Mouse (Mus musculus) colon, adult 2 months (tissue): Measurements from ENCODE around the gene Pwp2. TPM values are rescaled to one million over a fixed set of nuclear protein-coding genes. Genes with fewer than 3 reads are reported as not detected.

Experiments
- polyA plus RNA-seq: library from polyadenylated mRNA; depleted of rRNA; stranded (reverse); fragments of >200 nt; gene quantifications from 2 replicates; pipeline ENCODE4 v1.2.3, GENCODE M21; 2012; rRNA removed

The Pwp2 gene
- 5.8 and 6.0 TPM in 2 replicates for polyA plus RNA-seq

GRCm38 (mm10) chr10:78184531-78185380 is at the start of gene Pwp2:
Gene Pwp2 (minus strand): TSS chr10:78185149.

GRCm38 (mm10) chr10:78169281-78170042 is 15.5 kb downstream of the Pwp2 start, which contains the start of gene D10Jhu81e:
Gene D10Jhu81e (minus strand): TSS chr10:78169782.

Other genes starting within 250 kb of the Pwp2 start
- 1.2 and 1.9 TPM in 2 replicates for gene Trpm2, start 214.6 kb downstream of the Pwp2 start, polyA plus RNA-seq
- 44.0 and 48.6 TPM in 2 replicates for gene 1810043G02Rik, start 206.6 kb downstream of the Pwp2 start, polyA plus RNA-seq
- 165 and 180 TPM in 2 replicates for gene Pfkl, start 175.1 kb downstream of the Pwp2 start, polyA plus RNA-seq
- gene Dnmt3l, start 143.2 kb downstream of the Pwp2 start, polyA plus RNA-seq = 0.94 and 1.2 TPM in 2 replicates
- 0.74 and 1.1 TPM in 2 replicates for gene Aire, start 141.5 kb downstream of the Pwp2 start, polyA plus RNA-seq
- gene Icosl, start 115.8 kb downstream of the Pwp2 start, polyA plus RNA-seq = 15.3 and 15.4 TPM in 2 replicates
- 143 and 174 TPM in 2 replicates for gene D10Jhu81e, start 15.4 kb downstream of the Pwp2 start, polyA plus RNA-seq
- gene Trappc10, start 59.5 kb upstream of the Pwp2 start, polyA plus RNA-seq = 81.8 and 84.2 TPM in 2 replicates
- 127 and 148 TPM in 2 replicates for gene Agpat3, start 167.3 kb upstream of the Pwp2 start, polyA plus RNA-seq
- gene Rrp1, start 227.9 kb upstream of the Pwp2 start, polyA plus RNA-seq = 44.3 and 50.3 TPM in 2 replicates
- 47.4 and 50.8 TPM in 2 replicates for gene Cstb, start 240.5 kb upstream of the Pwp2 start, polyA plus RNA-seq